Mouse (Mus musculus): ENCODE data around the gene Raf1. TPM values are rescaled to one million over a fixed set of nuclear protein-coding genes. Genes with fewer than 3 reads are reported as not detected.

Gene Raf1
- polyA plus RNA-seq, 1 experiment, result 44.9 TPM

GRCm38 (mm10) chr6:115634015-115634414 lies 42.4 kb downstream of the Raf1 start:
- Histone ChIP-seq H3K4me1 (ENCODE audit: control insufficient read depth, insufficient read depth, low read length) (no peaks in the 10 kb centered on the region), H3K27ac (ENCODE audit: control insufficient read depth, insufficient read depth, low read depth, low read length) (no peak overlapping the region), H3K27me3 (ENCODE audit: control insufficient read depth, insufficient read depth, low read length) (no peaks in the 10 kb centered on the region), H3K36me3 (ENCODE audit: control insufficient read depth, insufficient read depth, low read length) (peaks cover 1% of the 10 kb centered on the region; the same call in 1 of the 2 replicates), H3K4me3 (ENCODE audit: control insufficient read depth, low read depth, low read length) (no peak overlapping the region)
- TF ChIP-seq POLR2A (IDR thresholded peaks at IDR 0.05; ENCODE audit: control insufficient read depth, low read depth, low read length) (no peak), CTCF (IDR thresholded peaks at IDR 0.05; ENCODE audit: control insufficient read depth, insufficient read depth, insufficient replicate concordance, low read depth, low read length) (no peak)

GRCm38 (mm10) chr6:115631056-115631795 lies 45.2 kb downstream of the Raf1 start:
- H3K36me3 ChIP-seq (ENCODE audit: control insufficient read depth, insufficient read depth, low read length), result peaks cover 1% of the 10 kb centered on the region; the same call in 1 of the 2 replicates
- no peaks in the 10 kb centered on the region for H3K27me3 ChIP-seq (ENCODE audit: control insufficient read depth, insufficient read depth, low read length)
- no peak for TF ChIP-seq CTCF (IDR thresholded peaks at IDR 0.05; ENCODE audit: control insufficient read depth, insufficient read depth, insufficient replicate concordance, low read depth, low read length)
- no peak for TF ChIP-seq POLR2A (IDR thresholded peaks at IDR 0.05; ENCODE audit: control insufficient read depth, low read depth, low read length)
- no peak overlapping the region for H3K27ac ChIP-seq (ENCODE audit: control insufficient read depth, insufficient read depth, low read depth, low read length)
- no peak overlapping the region for H3K4me3 ChIP-seq (ENCODE audit: control insufficient read depth, low read depth, low read length)
- H3K4me1 ChIP-seq (ENCODE audit: control insufficient read depth, insufficient read depth, low read length), result no peaks in the 10 kb centered on the region

DNA sequence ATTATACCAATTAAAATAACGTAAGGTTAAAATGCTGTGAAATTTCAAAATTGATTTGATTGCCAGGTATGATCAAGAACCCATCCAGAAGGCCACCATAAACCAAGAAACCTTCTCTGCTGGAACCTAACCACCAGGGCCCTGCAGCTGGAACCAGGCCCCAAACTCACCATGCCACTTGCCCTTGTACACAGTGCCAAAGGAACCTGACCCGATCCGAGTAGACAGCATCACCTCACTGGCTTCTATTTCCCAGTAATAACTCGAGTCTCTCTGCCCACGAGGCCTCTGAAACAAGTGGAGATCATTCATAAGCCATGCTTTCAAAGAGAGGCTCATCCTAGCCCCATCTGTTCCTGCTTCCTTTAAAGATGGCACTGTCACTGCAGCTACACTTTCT lies 50.3 kb downstream of the Raf1 start:
- TF ChIP-seq CTCF (IDR thresholded peaks at IDR 0.05; ENCODE audit: control insufficient read depth, insufficient read depth, insufficient replicate concordance, low read depth, low read length) (no peak), POLR2A (IDR thresholded peaks at IDR 0.05; ENCODE audit: control insufficient read depth, low read depth, low read length) (no peak)
- no peak overlapping the region for H3K4me3 ChIP-seq (ENCODE audit: control insufficient read depth, low read depth, low read length)
- H3K27me3 ChIP-seq (ENCODE audit: control insufficient read depth, insufficient read depth, low read length), result no peaks in the 10 kb centered on the region
- no peaks in the 10 kb centered on the region for H3K4me1 ChIP-seq (ENCODE audit: control insufficient read depth, insufficient read depth, low read length)
- no peak overlapping the region for H3K27ac ChIP-seq (ENCODE audit: control insufficient read depth, insufficient read depth, low read depth, low read length)
- peaks cover 6% of the 10 kb centered on the region for H3K36me3 ChIP-seq (ENCODE audit: control insufficient read depth, insufficient read depth, low read length)

DNA sequence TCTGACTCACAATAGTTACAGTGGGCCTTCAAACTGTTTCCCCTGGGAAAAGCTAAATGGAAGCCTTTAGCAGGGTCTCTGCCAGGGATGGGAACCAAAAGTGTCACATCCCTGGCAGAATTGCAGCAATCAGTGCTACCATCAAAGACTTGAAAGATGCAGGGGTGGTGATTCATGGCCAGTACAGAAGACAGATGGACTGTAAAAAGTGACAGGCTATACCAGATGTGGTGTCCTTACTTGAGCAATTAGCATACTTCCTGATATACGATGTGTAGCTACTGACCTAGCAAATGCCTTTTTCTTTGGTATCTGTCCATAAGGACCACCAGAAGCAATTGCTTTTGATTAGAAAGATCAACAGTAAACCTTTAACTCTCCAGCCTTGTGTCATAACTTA lies 55.5 kb downstream of the Raf1 start:
- Histone ChIP-seq H3K36me3 (ENCODE audit: control insufficient read depth, insufficient read depth, low read length) (peaks cover 6% of the 10 kb centered on the region), H3K27ac (ENCODE audit: control insufficient read depth, insufficient read depth, low read depth, low read length) (no peak overlapping the region)
- TF ChIP-seq CTCF (IDR thresholded peaks at IDR 0.05; ENCODE audit: control insufficient read depth, insufficient read depth, insufficient replicate concordance, low read depth, low read length) (no peak), POLR2A (IDR thresholded peaks at IDR 0.05; ENCODE audit: control insufficient read depth, low read depth, low read length) (no peak)

DNA sequence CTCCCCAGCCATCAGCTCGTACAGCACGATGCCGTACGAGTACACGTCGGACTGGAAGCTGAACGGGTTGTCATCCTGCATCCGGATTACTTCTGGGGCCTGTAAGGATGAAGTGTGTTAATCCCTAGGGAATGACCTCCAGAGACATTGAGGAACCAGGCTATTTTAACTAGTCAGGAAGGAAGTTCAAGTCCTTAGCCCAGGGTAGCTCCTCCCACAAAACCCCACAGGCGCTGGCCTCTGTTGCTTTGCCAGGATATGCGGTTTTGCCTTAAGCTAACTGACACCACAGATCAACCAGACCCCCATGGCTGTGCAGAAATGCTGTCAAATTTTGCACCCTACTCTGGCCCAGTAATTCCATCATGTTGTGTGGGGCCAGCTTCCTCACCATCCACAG lies 56.6 kb downstream of the Raf1 start:
- Histone ChIP-seq H3K4me1 (ENCODE audit: control insufficient read depth, insufficient read depth, low read length) (no peaks in the 10 kb centered on the region), H3K27ac (ENCODE audit: control insufficient read depth, insufficient read depth, low read depth, low read length) (no peak overlapping the region), H3K4me3 (ENCODE audit: control insufficient read depth, low read depth, low read length) (no peak overlapping the region), H3K27me3 (ENCODE audit: control insufficient read depth, insufficient read depth, low read length) (no peaks in the 10 kb centered on the region), H3K36me3 (ENCODE audit: control insufficient read depth, insufficient read depth, low read length) (peaks cover 7% of the 10 kb centered on the region)
- TF ChIP-seq POLR2A (IDR thresholded peaks at IDR 0.05; ENCODE audit: control insufficient read depth, low read depth, low read length) (no peak), CTCF (IDR thresholded peaks at IDR 0.05; ENCODE audit: control insufficient read depth, insufficient read depth, insufficient replicate concordance, low read depth, low read length) (no peak)

More for the DNA sequence above, 55.5 kb downstream of the Raf1 start:
- Histone ChIP-seq H3K4me3 (ENCODE audit: control insufficient read depth, low read depth, low read length) (no peak overlapping the region), H3K4me1 (ENCODE audit: control insufficient read depth, insufficient read depth, low read length) (no peaks in the 10 kb centered on the region), H3K27me3 (ENCODE audit: control insufficient read depth, insufficient read depth, low read length) (no peaks in the 10 kb centered on the region)

DNA sequence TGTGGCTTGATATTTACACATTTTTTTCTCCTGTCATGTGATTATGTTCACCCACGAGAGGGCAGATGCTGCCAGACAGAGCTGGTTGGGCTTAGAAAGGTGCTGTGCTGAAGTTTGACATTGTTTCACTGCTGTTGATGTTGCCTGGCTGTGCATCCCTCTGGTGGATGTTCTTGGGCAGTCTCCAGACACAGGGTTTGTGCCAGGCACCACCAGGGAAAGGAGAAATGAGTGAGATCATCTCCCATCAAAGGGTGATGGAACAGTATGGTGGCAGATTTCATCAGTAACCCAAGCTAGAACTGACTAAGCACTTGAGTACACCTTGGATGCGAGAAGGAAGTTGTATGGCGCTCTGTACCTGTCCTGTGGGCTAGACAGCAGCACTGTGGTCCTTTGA lies 60.5 kb downstream of the Raf1 start:
- Histone ChIP-seq H3K36me3 (ENCODE audit: control insufficient read depth, insufficient read depth, low read length) (peaks cover 9% of the 10 kb centered on the region), H3K4me3 (ENCODE audit: control insufficient read depth, low read depth, low read length) (no peak overlapping the region), H3K27me3 (ENCODE audit: control insufficient read depth, insufficient read depth, low read length) (no peaks in the 10 kb centered on the region), H3K27ac (ENCODE audit: control insufficient read depth, insufficient read depth, low read depth, low read length) (no peak overlapping the region), H3K4me1 (ENCODE audit: control insufficient read depth, insufficient read depth, low read length) (no peaks in the 10 kb centered on the region)
- no peak for TF ChIP-seq CTCF (IDR thresholded peaks at IDR 0.05; ENCODE audit: control insufficient read depth, insufficient read depth, insufficient replicate concordance, low read depth, low read length)
- no peak for TF ChIP-seq POLR2A (IDR thresholded peaks at IDR 0.05; ENCODE audit: control insufficient read depth, low read depth, low read length)

GRCm38 (mm10) chr6:115613793-115614192 lies 62.6 kb downstream of the Raf1 start:
- Histone ChIP-seq H3K4me3 (ENCODE audit: control insufficient read depth, low read depth, low read length) (no peak overlapping the region), H3K36me3 (ENCODE audit: control insufficient read depth, insufficient read depth, low read length) (peaks cover 11% of the 10 kb centered on the region), H3K27me3 (ENCODE audit: control insufficient read depth, insufficient read depth, low read length) (no peaks in the 10 kb centered on the region), H3K27ac (ENCODE audit: control insufficient read depth, insufficient read depth, low read depth, low read length) (no peak overlapping the region), H3K4me1 (ENCODE audit: control insufficient read depth, insufficient read depth, low read length) (no peaks in the 10 kb centered on the region)
- TF ChIP-seq POLR2A (IDR thresholded peaks at IDR 0.05; ENCODE audit: control insufficient read depth, low read depth, low read length) (no peak), CTCF (IDR thresholded peaks at IDR 0.05; ENCODE audit: control insufficient read depth, insufficient read depth, insufficient replicate concordance, low read depth, low read length) (no peak)
